Mouse (Mus musculus) kidney, embryonic 14.5 days (tissue): ENCODE results near the gene Itpr2. TPM values are rescaled to one million over a fixed set of nuclear protein-coding genes. Genes with fewer than 3 reads are reported as not detected.

Experiments used
- ATAC-seq: fragments of 200-750 bp; cut with Nextera tagmentation; 2 replicates; pipeline ENCODE4 v1.8.0; 2017; ENCODE audit warnings: moderate number of reproducible peaks, mild to moderate bottlenecking, moderate TSS enrichment, moderate library complexity; ENCODE audit not compliant: low FRiP score, low TSS enrichment
- H3K27ac ChIP-seq: fragments of 300-500 bp; sonication (generic); 2 replicates; pipeline ENCODE4 v1.5.1; 2014; ENCODE audit warnings: low read depth, mild to moderate bottlenecking, low read length, moderate library complexity, mixed read lengths
- H3K27me3 ChIP-seq: fragments of 300-500 bp; sonication (generic); 2 replicates; pipeline ENCODE4 v1.6.1; 2014; ENCODE audit warnings: mild to moderate bottlenecking, low read length; ENCODE audit not compliant: control insufficient read depth, insufficient read depth
- H3K36me3 ChIP-seq: fragments of 300-500 bp; sonication (generic); 2 replicates; pipeline ENCODE4 v1.6.1; 2014; ENCODE audit warnings: low read length, mixed read lengths; ENCODE audit not compliant: control insufficient read depth, insufficient read depth
- H3K4me1 ChIP-seq: fragments of 300-500 bp; sonication (generic); 2 replicates; pipeline ENCODE4 v1.6.1; 2014; ENCODE audit warnings: low read length, mixed read lengths; ENCODE audit not compliant: control insufficient read depth, insufficient read depth
- H3K4me2 ChIP-seq: fragments of 300-500 bp; sonication (generic); replicated peaks from 2 replicates; pipeline ENCODE4 v1.6.1; 2014; ENCODE audit warnings: low read depth, mild to moderate bottlenecking, low read length
- H3K4me3 ChIP-seq: fragments of 300-500 bp; sonication (generic); 2 replicates; pipeline ENCODE4 v1.5.1; 2014; ENCODE audit warnings: mild to moderate bottlenecking, low read length
- H3K9ac ChIP-seq: fragments of 300-500 bp; sonication (generic); 2 replicates; pipeline ENCODE4 v1.6.1; 2014; ENCODE audit warnings: low read depth, mild to moderate bottlenecking, low read length, moderate library complexity
- H3K9me3 ChIP-seq: fragments of 300-500 bp; sonication (generic); 2 replicates; pipeline ENCODE4 v1.6.1; 2016; ENCODE audit warnings: low read length; ENCODE audit not compliant: control insufficient read depth
- WGBS: fragments of 180-500 bp; shearing (Covaris S2); extraction: QIAGEN DNeasy Blood & Tissue Kit; methylation state at CpG from one replicate; pipeline ENCODE4 v1.1.7; 2014; 5-methylcytosine and 5-hydroxymethylcytosine counted together
- polyA plus RNA-seq: library from polyadenylated mRNA; unstranded; fragments of >200 nt; fragmentation: Nextera tagmentation; extraction: Ambion mirVana; gene quantifications from 2 replicates; pipeline ENCODE4 v1.2.1, GENCODE M21; 2014

The Itpr2 gene
- polyA plus RNA-seq, 1 experiment from 2014 or later, result 12.7 TPM

- H3K4me1 ChIP-seq, result peaks cover 4% of the 10 kb centered on the region; the same call in 1 of the 2 replicates
- ATAC-seq, result no peak
- no peak overlapping the region for H3K9ac ChIP-seq
- no peak overlapping the region for H3K4me2 ChIP-seq
- no peaks in the 10 kb centered on the region for H3K36me3 ChIP-seq
- H3K27ac ChIP-seq, result no peak overlapping the region
- H3K27me3 ChIP-seq, result no peaks in the 10 kb centered on the region
- H3K4me3 ChIP-seq, result no peak overlapping the region
- no peaks in the 10 kb centered on the region for H3K9me3 ChIP-seq
- WGBS, result 70% methylated on average over 7 of the region's 7 CpGs
Measured at GRCm38 (mm10) chr6:146112211-146112610, 389.8 kb downstream of the Itpr2 start.

- no peaks in the 10 kb centered on the region for H3K9me3 ChIP-seq
- no peak overlapping the region for H3K9ac ChIP-seq
- H3K4me2 ChIP-seq, result no peak overlapping the region
- 68% methylated on average over 6 of the region's 6 CpGs for WGBS
- no peak overlapping the region for H3K4me3 ChIP-seq
- H3K36me3 ChIP-seq, result no peaks in the 10 kb centered on the region
- peaks cover 4% of the 10 kb centered on the region; the same call in 1 of the 2 replicates for H3K4me1 ChIP-seq
- H3K27me3 ChIP-seq, result no peaks in the 10 kb centered on the region
- H3K27ac ChIP-seq, result no peak overlapping the region
- no peak for ATAC-seq
Measured at GRCm38 (mm10) chr6:146111781-146112180, 390.2 kb downstream of the Itpr2 start.

- peaks cover 4% of the 10 kb centered on the region; the same call in 1 of the 2 replicates for H3K4me1 ChIP-seq
- H3K4me2 ChIP-seq, result 0 out of 2 replicates have a peak overlapping the region, but pooled peaks have one; percentile 8
- H3K36me3 ChIP-seq, result no peaks in the 10 kb centered on the region
- no peaks in the 10 kb centered on the region for H3K27me3 ChIP-seq
- H3K9ac ChIP-seq, result no peak overlapping the region
- ATAC-seq, result no peak
- no peak overlapping the region for H3K4me3 ChIP-seq
- WGBS, result 48% methylated on average over 21 of the region's 21 CpGs
- no peaks in the 10 kb centered on the region for H3K9me3 ChIP-seq
- no peak overlapping the region for H3K27ac ChIP-seq
Measured at GRCm38 (mm10) chr6:146110832-146111741, 390.9 kb downstream of the Itpr2 start.

- Histone ChIP-seq H3K27ac (no peak overlapping the region), H3K9ac (no peak overlapping the region), H3K4me1 (peaks cover 4% of the 10 kb centered on the region; the same call in 1 of the 2 replicates), H3K27me3 (no peaks in the 10 kb centered on the region), H3K4me2 (no peak overlapping the region), H3K36me3 (no peaks in the 10 kb centered on the region), H3K4me3 (no peak overlapping the region), H3K9me3 (no peaks in the 10 kb centered on the region)
- no peak for ATAC-seq
- 60% methylated on average over 4 of the region's 4 CpGs for WGBS
Measured at GRCm38 (mm10) chr6:146110425-146110824, 391.6 kb downstream of the Itpr2 start.

GRCm38 (mm10) chr6:146108695-146109094 is 393.3 kb downstream of the Itpr2 start:
- no peak overlapping the region for H3K27ac ChIP-seq
- H3K27me3 ChIP-seq, result no peaks in the 10 kb centered on the region
- no peak for ATAC-seq
- no peak overlapping the region for H3K9ac ChIP-seq
- 77% methylated on average over 7 of the region's 7 CpGs for whole genome bisulfite sequencing
- no peaks in the 10 kb centered on the region for H3K36me3 ChIP-seq
- H3K9me3 ChIP-seq, result no peaks in the 10 kb centered on the region
- no peak overlapping the region for H3K4me3 ChIP-seq
- H3K4me2 ChIP-seq, result no peak overlapping the region
- peaks cover 4% of the 10 kb centered on the region; the same call in 1 of the 2 replicates for H3K4me1 ChIP-seq

- Histone ChIP-seq H3K4me2 (no peak overlapping the region), H3K9me3 (no peaks in the 10 kb centered on the region), H3K4me3 (no peak overlapping the region), H3K27ac (no peak overlapping the region), H3K4me1 (peaks cover 4% of the 10 kb centered on the region; the same call in 1 of the 2 replicates), H3K9ac (no peak overlapping the region), H3K27me3 (no peaks in the 10 kb centered on the region), H3K36me3 (no peaks in the 10 kb centered on the region)
- ATAC-seq, result no peak
- 83% methylated on average over 4 of the region's 4 CpGs for WGBS
Measured at GRCm38 (mm10) chr6:146107117-146107832, 394.7 kb downstream of the Itpr2 start.

- no peaks in the 10 kb centered on the region for H3K9me3 ChIP-seq
- 69% methylated on average over 15 of the region's 15 CpGs for WGBS
Measured at GRCm38 (mm10) chr6:146083056-146083961, 418.7 kb downstream of the Itpr2 start.

GRCm38 (mm10) chr6:146082476-146082875 is 419.5 kb downstream of the Itpr2 start:
- ATAC-seq, result no peak
- no peaks in the 10 kb centered on the region for H3K36me3 ChIP-seq
- WGBS, result 92% methylated on average over 9 of the region's 9 CpGs

More at GRCm38 (mm10) chr6:146083056-146083961, 418.7 kb downstream of the Itpr2 start:
- Histone ChIP-seq H3K9ac (no peak overlapping the region), H3K27me3 (no peaks in the 10 kb centered on the region), H3K4me2 (no peak overlapping the region), H3K27ac (no peak overlapping the region), H3K4me1 (peaks cover 4% of the 10 kb centered on the region), H3K4me3 (no peak overlapping the region), H3K36me3 (no peaks in the 10 kb centered on the region)
- ATAC-seq, result no peak

More at GRCm38 (mm10) chr6:146082476-146082875, 419.5 kb downstream of the Itpr2 start:
- Histone ChIP-seq H3K4me2 (no peak overlapping the region), H3K27me3 (no peaks in the 10 kb centered on the region), H3K9ac (no peak overlapping the region), H3K9me3 (no peaks in the 10 kb centered on the region), H3K4me1 (peaks cover 7% of the 10 kb centered on the region), H3K27ac (no peak overlapping the region), H3K4me3 (no peak overlapping the region)
